Mouse (Mus musculus) right cerebral cortex, postnatal 36 days (tissue): ENCODE data around the gene Mcu.

Experiments
- DNase-seq, 2 experiments: peaks; one replicate each; pipeline ENCODE4 v3.0.0; 2022; ENCODE audit warnings: low spot score in 2 of 2, mixed read lengths in 1 of 2

The Mcu gene

DNA sequence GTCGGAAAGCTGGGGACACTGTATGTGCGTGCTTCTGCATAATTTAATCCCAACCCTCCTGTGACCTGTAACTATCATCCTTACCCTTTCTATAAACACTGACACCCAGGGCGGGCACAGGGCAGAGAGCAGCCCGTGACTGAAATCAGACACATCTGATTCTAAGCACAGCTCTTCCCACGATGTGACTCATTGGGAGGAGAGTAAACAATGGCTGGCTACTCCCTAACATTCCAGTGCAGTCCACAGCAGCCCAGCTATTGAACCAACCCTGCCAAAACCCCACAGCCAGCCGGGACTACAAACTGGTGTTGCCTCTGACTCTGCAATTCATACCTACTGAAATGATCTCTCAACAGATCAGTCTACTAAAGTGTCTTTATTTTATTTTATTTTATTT lies 78.9 kb downstream of the Mcu start:
- no peak for DNase-seq

DNA sequence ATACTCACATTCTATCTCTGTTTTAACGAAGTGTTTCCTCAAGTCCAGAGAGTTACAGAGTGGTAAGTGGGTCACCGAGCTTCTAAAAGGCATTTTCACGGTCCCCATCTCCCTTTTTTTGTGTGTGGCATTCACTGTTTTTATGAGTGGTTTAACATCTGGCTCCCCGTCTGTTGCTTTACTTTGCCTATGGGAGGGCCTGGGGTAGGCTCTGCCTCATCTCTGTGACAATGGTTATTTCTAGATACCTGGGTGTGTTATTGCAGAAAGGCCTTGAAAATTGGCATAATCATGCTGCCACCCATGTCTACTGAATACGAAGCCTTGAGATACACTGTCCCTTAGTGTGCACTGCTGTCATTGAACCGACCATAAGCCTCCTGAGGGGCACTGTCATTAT lies 84.2 kb downstream of the Mcu start:
- DNase-seq = no peak

- no peak for DNase-seq
Observed at GRCm38 (mm10) chr10:59527819-59528218, 88.7 kb downstream of the Mcu start.

DNA sequence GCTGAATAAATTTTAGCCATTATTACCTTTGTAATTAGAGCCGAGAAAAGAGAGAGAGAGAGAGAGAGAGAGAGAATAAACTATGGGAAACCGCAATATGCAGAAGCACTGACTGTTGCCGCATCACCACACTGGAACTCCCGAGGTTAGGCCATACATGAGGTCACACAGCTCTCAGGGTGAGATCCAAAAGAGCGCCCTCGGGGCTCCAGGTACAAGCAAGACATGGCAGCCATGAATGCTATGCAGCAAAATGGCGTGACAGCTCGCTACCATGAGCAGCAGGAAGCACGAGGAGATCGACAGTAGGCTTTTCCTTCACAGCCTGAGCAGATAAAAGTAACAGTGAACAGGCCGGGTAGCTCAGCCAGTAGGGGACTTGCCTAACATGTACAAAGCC lies 89.2 kb downstream of the Mcu start:
- DNase-seq = no peak

GRCm38 (mm10) chr10:59524675-59525074 lies 91.8 kb downstream of the Mcu start:
- no peak for DNase-seq

DNA sequence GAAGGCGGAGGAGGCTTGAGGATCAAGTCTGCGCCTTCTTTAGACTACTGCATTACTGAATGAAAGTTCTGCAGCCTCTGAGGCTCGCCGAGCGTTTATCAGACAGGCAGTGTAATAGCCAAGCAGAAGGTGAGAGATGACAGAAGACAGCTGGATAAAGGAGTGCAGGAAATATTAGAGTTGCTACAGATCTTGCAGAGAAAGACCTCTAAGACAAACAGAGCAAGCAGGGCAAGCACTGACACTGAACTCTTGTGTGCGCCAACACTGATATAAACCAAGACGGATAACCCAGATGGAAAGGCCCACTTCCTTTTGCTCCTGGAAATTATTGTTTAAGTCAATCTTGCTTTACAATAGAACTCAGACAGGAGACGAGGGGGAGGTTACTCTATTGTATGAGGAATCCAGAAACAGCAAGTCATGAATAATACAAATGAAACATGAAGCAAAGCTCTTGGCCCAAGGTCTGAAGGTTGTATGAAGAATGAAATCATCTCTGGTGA lies 92.6 kb downstream of the Mcu start:
- no peak for DNase-seq

- DNase-seq = no peak
Observed at GRCm38 (mm10) chr10:59520701-59521100, 95.8 kb downstream of the Mcu start.

DNA sequence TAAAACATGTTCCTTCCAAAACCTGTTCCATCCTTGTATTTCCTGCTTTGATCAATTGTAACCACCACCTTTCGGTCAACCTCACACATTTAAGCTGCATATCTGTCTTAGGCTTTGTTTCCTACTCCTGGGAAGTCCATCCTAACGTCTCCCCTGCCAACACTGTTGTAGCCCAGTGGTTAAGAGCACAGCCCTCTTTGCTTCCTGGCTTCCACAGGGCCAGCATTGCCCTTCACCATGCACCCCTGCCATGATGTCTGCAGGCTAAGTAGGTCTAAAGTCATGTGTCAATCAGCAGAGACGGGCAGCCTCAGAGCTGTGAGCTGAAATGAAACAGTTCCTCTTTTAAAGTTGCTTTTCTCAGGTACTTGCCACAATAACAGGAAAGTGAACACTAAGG lies 97.1 kb downstream of the Mcu start:
- DNase-seq = no peak

DNA sequence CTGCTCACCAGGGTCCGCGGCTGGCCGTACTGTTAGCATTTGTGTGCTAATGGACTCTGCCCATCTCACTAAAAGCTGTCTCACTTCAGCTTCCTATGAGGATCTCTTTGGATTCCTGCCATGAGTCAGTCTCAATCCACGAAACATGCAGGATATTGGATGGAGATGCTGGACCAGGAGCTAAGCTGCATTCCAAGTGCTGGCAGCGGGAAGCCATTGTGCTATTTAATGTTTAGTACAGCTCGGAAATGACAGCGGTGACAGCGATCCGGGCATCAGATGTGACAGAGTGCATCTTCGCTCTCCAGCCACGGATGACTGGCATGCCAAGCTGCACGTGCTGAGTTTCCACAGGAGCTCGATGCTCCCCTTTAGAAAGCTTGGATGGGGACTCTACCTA lies 99.3 kb downstream of the Mcu start:
- no peak for DNase-seq

- DNase-seq = no peak
Observed at GRCm38 (mm10) chr10:59514739-59515464, 101.6 kb downstream of the Mcu start.

- DNase-seq = no peak
Observed at GRCm38 (mm10) chr10:59512173-59512572, 104.3 kb downstream of the Mcu start.

- DNase-seq = no peak
Observed at GRCm38 (mm10) chr10:59511427-59511963, 105.0 kb downstream of the Mcu start.

DNA sequence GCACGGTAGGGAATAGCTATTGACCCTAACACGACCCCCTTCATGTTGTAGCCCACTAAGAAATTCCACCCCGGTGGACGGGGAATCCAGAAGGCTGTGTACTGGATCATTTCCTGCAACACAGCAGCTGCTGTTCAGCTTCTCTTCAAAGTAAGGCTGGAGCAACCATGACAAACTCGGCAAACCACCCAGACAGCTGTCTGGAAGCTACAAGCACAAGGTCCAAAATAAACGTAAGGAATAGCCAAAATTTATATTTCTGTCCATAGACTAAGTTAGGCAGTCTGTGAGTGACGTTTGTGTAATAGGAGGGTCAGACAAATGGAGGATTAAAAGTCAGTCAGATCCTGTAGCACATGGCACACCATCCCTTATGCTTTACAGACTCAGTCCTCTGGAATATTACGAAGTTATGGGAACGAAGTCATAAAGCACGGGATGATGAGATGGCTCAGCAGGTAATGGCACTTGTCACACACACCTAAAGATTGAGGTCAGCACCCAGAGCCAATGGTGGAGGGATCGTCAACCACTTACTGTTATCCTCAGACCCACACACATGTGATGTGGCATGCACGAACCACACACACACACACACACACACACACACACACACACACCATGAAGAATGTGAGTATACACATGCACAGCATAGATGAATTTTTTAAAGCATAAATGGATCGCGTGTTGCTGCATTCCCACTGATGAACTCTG lies 105.6 kb downstream of the Mcu start:
- DNase-seq = no peak

DNA sequence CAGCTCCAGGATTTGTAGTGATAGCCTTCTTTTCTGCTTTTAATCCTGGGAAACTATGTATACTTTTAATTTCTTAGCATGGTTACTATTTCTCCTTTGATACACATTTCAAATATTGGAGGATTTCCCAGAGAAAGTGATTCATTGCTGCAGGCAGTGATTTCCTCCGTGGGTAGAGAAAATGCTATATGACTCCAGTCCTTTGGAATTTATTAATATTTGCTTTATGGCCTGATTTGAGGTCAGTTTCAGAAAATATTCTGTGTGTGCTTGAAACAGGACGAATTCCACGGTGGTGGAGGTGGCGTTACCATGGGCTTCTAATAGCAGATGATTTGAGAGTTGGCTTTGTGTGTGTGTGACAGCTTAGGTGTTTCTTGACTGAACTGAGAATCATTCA lies 107.3 kb downstream of the Mcu start:
- no peak for DNase-seq

DNA sequence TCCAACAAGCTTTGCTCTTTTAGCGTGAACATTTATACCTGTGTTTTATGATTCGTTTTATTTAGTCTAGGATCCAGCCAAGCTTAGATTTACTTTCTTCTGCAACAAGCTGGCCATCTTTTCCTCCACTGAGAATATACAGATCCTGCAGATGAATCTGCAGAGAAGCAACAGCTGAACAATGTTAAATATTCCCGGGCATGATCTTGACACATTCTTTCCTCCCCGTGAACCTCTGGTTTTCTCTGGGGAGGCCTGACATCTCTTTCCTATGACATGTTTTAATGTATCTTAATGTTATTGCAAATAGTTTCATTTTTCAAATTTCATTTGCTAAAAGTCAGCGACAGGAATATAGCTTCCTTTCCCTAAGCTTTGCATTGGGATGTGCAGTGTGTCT lies 109.8 kb downstream of the Mcu start:
- DNase-seq = no peak

- DNase-seq = no peak
Observed at GRCm38 (mm10) chr10:59504291-59504690, 112.2 kb downstream of the Mcu start.

- DNase-seq = peak; percentile 44 to 65
Observed at GRCm38 (mm10) chr10:59503433-59504210, 112.9 kb downstream of the Mcu start.

GRCm38 (mm10) chr10:59502381-59502780 lies 114.1 kb downstream of the Mcu start:
- no peak for DNase-seq

GRCm38 (mm10) chr10:59501761-59502160 lies 114.7 kb downstream of the Mcu start:
- DNase-seq = no peak

DNA sequence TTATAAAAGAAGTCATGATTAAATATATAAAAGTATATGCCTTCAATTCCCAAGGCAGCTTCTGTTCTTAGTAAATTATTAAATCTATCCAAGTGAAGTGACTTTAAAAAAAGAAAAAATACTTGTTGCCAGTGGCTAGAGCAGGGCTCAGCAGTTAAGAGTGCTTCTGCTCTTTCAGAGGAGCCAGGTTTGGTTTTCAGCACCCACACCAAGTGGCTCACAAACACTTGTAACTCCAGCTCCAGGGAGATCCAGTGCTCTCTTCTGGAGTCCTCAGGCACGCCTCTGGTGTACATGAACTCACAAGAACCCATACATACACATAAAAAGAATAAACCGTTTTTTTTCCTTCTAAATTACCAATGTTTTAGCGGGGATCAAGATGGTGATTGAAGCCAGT lies 116.3 kb downstream of the Mcu start:
- no peak for DNase-seq

GRCm38 (mm10) chr10:59497019-59497418 lies 119.5 kb downstream of the Mcu start:
- no peak for DNase-seq

DNA sequence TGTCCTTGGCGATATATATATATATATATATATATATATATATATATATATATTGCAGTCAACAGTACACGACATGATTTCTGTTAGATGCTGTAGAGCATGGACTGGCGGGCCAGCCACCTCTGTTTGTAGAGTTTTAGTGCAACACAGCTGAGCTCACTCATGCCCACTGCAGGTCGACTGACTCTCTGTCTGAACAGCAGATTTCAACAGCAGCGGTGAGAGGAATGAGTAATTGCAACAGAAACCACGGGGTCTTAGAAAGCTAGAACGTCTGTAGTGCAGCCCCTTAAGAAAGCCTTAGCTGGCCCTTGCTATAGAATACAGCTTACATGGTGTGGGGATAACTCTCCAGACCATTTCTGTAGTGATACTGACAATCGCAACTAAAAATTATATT lies 121.6 kb downstream of the Mcu start:
- no peak for DNase-seq
